Mouse (Mus musculus) lung, adult 2 months (tissue): ENCODE measurements at regions not wholly inside any gene's neighbourhood (a gene's known extent, or its start where the extent isn't known, plus 50 kb on each side); places are given as distances from the start of the nearest gene placed in this dataset.

ENCODE experiments used
- CTCF ChIP-seq: fragments of 200-500 bp; IDR thresholded peaks from 2 replicates; pipeline ENCODE4 v1.5.1; 2011; ENCODE audit warnings: mild to moderate bottlenecking, low read length, control low read depth; ENCODE audit not compliant: insufficient read depth
- POLR2A ChIP-seq: fragments of 200-500 bp; IDR thresholded peaks from 2 replicates; pipeline ENCODE4 v1.6.1; 2011; ENCODE audit warnings: low read depth, mild to moderate bottlenecking, control low read depth, low read length, borderline replicate concordance; ENCODE audit errors: extremely low read depth

DNA sequence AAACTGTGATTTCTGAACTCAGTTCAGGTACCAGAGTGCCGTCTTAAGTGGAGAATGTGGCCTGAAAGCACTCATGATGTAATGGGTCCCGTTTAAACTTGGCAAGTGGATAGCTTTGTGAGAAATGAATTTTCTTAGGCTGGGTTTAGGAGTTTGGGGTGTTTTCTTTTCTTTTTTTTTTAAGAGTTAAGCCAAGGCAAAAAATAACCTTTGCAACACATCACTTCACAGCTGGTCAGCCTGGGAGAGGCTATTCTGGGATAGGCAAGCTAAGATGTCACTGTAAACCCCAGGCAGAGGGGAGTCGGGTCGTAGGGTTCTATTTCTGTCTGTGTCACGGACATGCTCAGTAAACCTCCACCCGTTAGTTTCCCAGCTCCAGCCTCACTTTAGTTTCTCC is 100.9 kb downstream of the Zfp36l1 start:
- TF ChIP-seq CTCF: no peak
- TF ChIP-seq POLR2A: no peak
